Mouse (Mus musculus) spleen, adult 2 months (tissue): ENCODE measurements around the gene Apobec2. TPM values are rescaled to one million over a fixed set of nuclear protein-coding genes. Genes with fewer than 3 reads are reported as not detected.
A peak's percentile ranks its signal among the peaks of the same experiment; 100 is the strongest.

Experiments
- DNase-seq, 2 experiments: peaks; one replicate each; pipeline versions ENCODE4 v3.0.0 to v3.0.0-alpha.2; 2012 to 2021; ENCODE audit warnings: low spot score in 2 of 2, low read depth in 1 of 2
- H3K27ac ChIP-seq: fragments of 200-500 bp; 2 replicates; pipeline ENCODE4 v1.5.1; 2012; ENCODE audit warnings: low read length, inconsistent platforms; ENCODE audit not compliant: insufficient read depth
- H3K27me3 ChIP-seq: fragments of 200-500 bp; 2 replicates; pipeline ENCODE4 v1.6.1; 2012; ENCODE audit warnings: mild to moderate bottlenecking, moderate library complexity, low read length, inconsistent platforms; ENCODE audit not compliant: control insufficient read depth, insufficient read depth
- H3K36me3 ChIP-seq: fragments of 200-500 bp; 2 replicates; pipeline ENCODE4 v1.6.1; 2012; ENCODE audit warnings: mild to moderate bottlenecking, low read length, inconsistent platforms; ENCODE audit not compliant: control insufficient read depth, insufficient read depth
- H3K4me1 ChIP-seq: fragments of 200-500 bp; 2 replicates; pipeline ENCODE4 v1.6.1; 2011; ENCODE audit warnings: inconsistent platforms; ENCODE audit not compliant: control insufficient read depth, insufficient read depth, insufficient read length
- H3K4me3 ChIP-seq: fragments of 200-500 bp; 2 replicates; pipeline ENCODE4 v1.5.1; 2011; ENCODE audit warnings: mild to moderate bottlenecking, inconsistent platforms; ENCODE audit not compliant: insufficient read depth, insufficient read length; ENCODE audit errors: extremely low read depth
- CTCF ChIP-seq: fragments of 200-500 bp; IDR thresholded peaks from 2 replicates; pipeline ENCODE4 v1.5.1; 2011; ENCODE audit warnings: mild to moderate bottlenecking, inconsistent platforms; ENCODE audit not compliant: insufficient read depth, insufficient read length, insufficient replicate concordance; ENCODE audit errors: extremely low read depth
- POLR2A ChIP-seq: fragments of 200-500 bp; IDR thresholded peaks from 2 replicates; pipeline ENCODE4 v1.6.1; 2011; ENCODE audit warnings: low read depth, low read length, inconsistent platforms
- WGBS: fragments of 180-500 bp; shearing (Covaris S2); methylation state at CpG from one replicate; pipeline ENCODE4 v1.1.7; 2018; 5-methylcytosine and 5-hydroxymethylcytosine counted together
- polyA plus RNA-seq: library from polyadenylated mRNA; depleted of rRNA; stranded (reverse); fragments of >200 nt; gene quantifications from 2 replicates; pipeline ENCODE4 v1.2.3, GENCODE M21; 2012

The Apobec2 gene
- polyA plus RNA-seq, 1 experiment = 0.29 TPM

DNA sequence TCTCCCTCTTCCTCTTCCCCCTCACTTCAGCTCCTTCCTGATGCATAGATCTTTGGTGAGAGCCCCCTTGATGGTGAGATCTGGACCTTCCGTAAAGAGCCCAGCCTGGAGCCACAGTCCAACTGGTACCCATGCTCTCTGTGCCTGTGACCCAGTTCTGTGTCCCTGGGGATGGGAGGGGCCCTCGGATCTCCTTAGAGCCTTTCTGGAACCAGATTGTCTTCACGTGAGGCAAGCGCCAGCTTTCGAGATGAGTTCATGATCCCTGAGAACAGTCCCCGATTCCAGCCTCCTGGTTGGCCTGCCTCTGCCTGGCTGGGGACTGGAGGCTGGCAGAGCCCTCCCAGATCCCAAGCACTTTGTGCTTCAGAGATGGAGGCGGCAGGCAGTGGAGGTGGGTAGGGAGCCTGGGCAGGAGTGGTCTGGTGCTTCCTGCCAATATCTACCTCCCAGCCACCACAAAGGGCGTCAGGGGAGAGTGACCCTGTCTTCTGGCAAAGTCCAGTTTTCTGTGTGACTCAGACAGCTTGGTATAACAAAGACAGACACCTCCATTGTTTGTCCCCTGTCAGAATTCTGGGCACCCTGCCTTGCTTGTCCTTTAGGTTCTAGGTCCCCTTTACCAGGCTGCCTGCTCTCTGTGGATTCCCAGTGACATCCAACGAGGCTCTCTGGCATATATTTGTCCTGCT, 19.2 kb upstream of the Apobec2 start:
- TF ChIP-seq POLR2A (no peak), CTCF (no peak)
- Histone ChIP-seq H3K4me3 (no peak overlapping the region; the same call in 1 of the 2 replicates), H3K4me1 (no peaks in the 10 kb centered on the region), H3K36me3 (no peaks in the 10 kb centered on the region), H3K27ac (peak overlapping the region; percentile 6; the same call in 1 of the 2 replicates), H3K27me3 (no peaks in the 10 kb centered on the region)
- no peak for DNase-seq
- 83% methylated on average over 9 of the region's 9 CpGs for WGBS

DNA sequence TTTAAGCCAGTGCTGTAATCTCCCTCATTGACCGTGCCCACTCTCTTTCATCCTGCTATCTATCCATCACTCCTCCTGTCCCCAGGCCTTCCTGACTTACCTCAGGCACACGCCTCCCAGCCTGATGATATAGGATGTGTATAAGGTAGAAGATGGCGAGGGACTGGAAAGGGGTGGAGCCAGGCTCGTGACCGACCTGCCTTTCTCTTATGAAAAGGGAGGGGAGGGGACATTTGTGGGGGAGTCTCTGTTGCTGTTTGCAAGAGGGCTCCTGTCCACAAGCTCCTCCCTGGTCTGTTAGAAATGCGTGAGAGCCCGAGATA, 18.6 kb upstream of the Apobec2 start, which contains the start of gene Tspo2:
Tspo2 (minus strand) TSS at position 170 of the 323 bp plus-strand sequence.
- H3K27me3 ChIP-seq = no peaks in the 10 kb centered on the region
- DNase-seq = no peak
- H3K4me1 ChIP-seq = no peaks in the 10 kb centered on the region
- H3K4me3 ChIP-seq = peak within 1 kb of the TSS; percentile 20; the same call in 1 of the 2 replicates
- no peaks in the 10 kb centered on the region for H3K36me3 ChIP-seq
- peak within 1 kb of the TSS; percentile 37 for H3K27ac ChIP-seq
- 68% methylated on average over 7 of the region's 7 CpGs for WGBS
- TF ChIP-seq POLR2A (no peak), CTCF (no peak)

GRCm38 (mm10) chr17:48450666-48451352, 18.1 kb upstream of the Apobec2 start:
- no peak for DNase-seq
- H3K27me3 ChIP-seq = no peaks in the 10 kb centered on the region
- H3K4me3 ChIP-seq = peak overlapping the region; percentile 20; the same call in 1 of the 2 replicates
- no peaks in the 10 kb centered on the region for H3K4me1 ChIP-seq
- H3K27ac ChIP-seq = peak overlapping the region; percentile 37
- TF ChIP-seq POLR2A (no peak), CTCF (no peak)
- WGBS = 83% methylated on average over 13 of the region's 13 CpGs
- no peaks in the 10 kb centered on the region for H3K36me3 ChIP-seq

DNA sequence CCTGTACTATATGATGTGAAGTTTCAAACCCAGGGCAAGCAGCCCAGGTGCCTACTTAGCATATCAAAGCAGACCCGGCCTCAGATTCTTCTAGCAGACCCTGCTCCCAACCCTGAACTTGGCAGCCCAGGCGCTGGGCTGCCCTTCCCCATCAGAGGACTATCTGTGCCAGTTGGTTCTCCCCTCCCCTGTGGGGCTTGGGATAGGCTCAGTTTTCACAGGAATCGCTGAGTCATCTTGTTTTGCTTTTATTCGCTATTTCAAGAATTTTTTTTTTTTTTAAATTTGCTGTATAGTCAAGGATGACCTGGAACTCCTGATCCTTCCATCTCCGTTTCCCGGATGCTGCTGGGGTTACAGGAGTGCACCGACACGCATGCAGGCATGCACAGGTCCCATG, 14.9 kb upstream of the Apobec2 start:
- TF ChIP-seq CTCF (no peak), POLR2A (no peak)
- Histone ChIP-seq H3K36me3 (no peaks in the 10 kb centered on the region), H3K4me1 (no peaks in the 10 kb centered on the region), H3K27ac (peak overlapping the region; percentile 55; the same call in 1 of the 2 replicates), H3K4me3 (no peak overlapping the region), H3K27me3 (no peaks in the 10 kb centered on the region)
- 63% methylated on average over 8 of the region's 8 CpGs for WGBS
- no peak for DNase-seq

- no peak overlapping the region for H3K4me3 ChIP-seq
- DNase-seq = no peak
- TF ChIP-seq POLR2A (no peak), CTCF (no peak)
- H3K36me3 ChIP-seq = no peaks in the 10 kb centered on the region
- H3K4me1 ChIP-seq = no peaks in the 10 kb centered on the region
- no peaks in the 10 kb centered on the region for H3K27me3 ChIP-seq
- 94% methylated on average over 16 of the region's 16 CpGs for WGBS
- H3K27ac ChIP-seq = no peak overlapping the region
These were observed 10.9 kb upstream of the Apobec2 start for GRCm38 (mm10) chr17:48443542-48444145.

DNA sequence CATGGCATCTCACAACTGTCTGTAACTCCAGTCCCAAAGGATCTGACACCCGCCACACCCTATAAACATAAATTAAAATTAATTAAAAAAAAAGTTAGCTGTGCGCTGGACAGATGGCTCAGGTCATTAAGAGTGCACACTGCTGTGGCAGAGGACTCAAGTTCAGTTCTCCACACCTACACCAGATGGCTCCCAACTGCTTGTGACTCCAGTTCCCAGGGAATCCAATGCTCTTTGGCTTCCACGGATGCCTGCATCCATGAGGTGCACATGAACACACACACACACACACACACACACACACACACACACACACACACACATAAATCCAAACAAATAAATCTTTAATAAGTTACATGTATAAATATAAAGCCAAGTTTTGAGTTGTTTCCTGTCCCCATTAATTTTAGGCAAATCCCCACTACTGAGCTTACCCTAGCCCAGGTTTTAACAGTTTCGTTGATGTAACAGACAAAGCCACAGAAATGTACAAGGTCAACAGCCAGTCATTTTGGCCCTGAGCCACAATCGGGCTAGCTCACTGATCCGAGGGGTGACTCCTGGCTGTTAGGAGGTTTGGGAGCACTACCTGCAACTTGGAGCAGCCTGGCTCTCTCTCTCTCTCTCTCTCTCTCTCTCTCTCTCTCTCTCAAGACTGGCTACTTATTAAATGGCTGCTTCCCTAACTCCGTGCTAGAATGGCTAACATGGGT, 10.2 kb upstream of the Apobec2 start:
- H3K4me1 ChIP-seq = no peaks in the 10 kb centered on the region
- no peaks in the 10 kb centered on the region for H3K36me3 ChIP-seq
- TF ChIP-seq POLR2A (no peak), CTCF (no peak)
- 85% methylated on average over 7 of the region's 7 CpGs for WGBS
- DNase-seq = no peak
- no peaks in the 10 kb centered on the region for H3K27me3 ChIP-seq
- H3K4me3 ChIP-seq = no peak overlapping the region
- H3K27ac ChIP-seq = no peak overlapping the region
